Mouse (Mus musculus) Muller cell, postnatal 12 days (primary cell): ENCODE data around the gene Olfr319.
"Not testable (repeated sequence)": the region's sequence is repeated elsewhere in the genome, so short reads cannot be mapped to it uniquely, and the experiment has no call there.

Source experiments
- DNase-seq: peaks from one replicate; pipeline ENCODE4 v3.0.0-alpha.2; 2015; ENCODE audit errors: inconsistent ontology term

The Olfr319 gene

DNA sequence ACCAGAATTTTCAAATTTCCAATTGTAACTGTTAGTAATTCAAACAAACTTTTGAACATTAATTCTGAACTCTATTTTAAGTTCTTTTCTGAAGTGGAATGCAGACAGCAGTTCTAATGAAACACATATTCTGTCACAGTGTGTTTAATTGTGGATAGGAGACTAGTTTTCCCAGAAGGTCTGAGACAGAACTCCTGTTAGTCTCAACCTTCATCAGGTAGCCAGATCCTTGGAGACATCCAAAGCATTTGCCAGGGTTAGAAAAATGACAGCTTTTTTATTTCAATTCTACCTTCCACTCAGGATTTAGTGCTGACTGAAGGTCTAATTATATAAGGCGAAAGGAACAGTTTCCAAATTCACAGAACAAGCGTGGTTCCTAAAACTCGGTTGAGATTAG is at the start of gene Olfr319:
Olfr319 (plus strand) TSS at position 301 of the 400 bp plus-strand sequence.
- DNase-seq, result no peak

- DNase-seq, result no peak
These were observed 43.8 kb upstream of the Olfr319 start for GRCm38 (mm10) chr11:58655151-58655550.

- no peak for DNase-seq
These were observed 40.4 kb upstream of the Olfr319 start, which contains the start of gene Olfr322 for GRCm38 (mm10) chr11:58658596-58658995. Olfr322 (plus strand) TSS chr11:58658782.

GRCm38 (mm10) chr11:58669252-58669651 is 29.7 kb upstream of the Olfr319 start:
- no peak for DNase-seq

DNA sequence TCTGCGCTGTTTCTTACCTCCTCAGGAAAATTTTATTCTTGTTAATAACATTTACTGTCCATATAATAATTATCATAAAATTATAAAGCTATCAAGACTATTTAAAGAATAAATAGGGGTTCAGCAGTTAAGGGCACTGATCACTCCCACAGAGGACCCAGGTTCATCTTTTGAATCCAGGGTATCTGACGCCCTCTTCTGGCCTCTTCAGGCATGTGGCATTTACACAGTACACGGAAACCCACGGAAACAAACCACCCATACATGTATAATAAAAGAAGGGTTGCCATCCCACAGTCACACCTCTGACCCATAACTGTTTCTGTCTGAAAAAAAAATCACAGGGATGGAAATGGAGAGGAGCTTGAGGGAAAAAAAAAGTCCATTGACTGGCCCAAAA is 27.1 kb upstream of the Olfr319 start:
- DNase-seq, result no peak

GRCm38 (mm10) chr11:58680799-58681198 is 18.2 kb upstream of the Olfr319 start, which contains the start of gene Olfr320:
Olfr320 (plus strand) TSS chr11:58681099.
- no peak for DNase-seq

DNA sequence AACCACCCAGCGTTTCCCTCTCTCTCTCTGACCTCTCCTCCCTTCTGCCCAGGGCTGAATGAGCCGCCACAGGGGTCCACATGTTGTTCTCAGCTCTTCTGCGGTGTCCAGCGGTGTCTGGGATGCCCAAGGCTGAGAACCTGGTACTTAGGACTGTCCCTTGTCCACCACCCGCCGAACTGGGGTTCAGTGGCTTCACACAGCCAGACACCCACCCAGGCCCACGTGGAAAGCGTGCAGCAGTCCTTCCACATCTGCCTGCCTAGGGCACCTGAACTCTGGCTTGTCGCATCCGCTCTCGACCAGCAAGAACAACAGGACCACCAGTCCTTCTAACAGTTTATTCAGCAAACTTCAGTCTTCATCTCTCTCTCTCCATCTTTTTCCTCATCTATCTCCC is 10.1 kb downstream of the Olfr319 start:
- DNase-seq, result no peak

GRCm38 (mm10) chr11:58717723-58718122 is 18.8 kb downstream of the Olfr319 start:
- not testable (repeated sequence) for DNase-seq

GRCm38 (mm10) chr11:58719701-58720100 is 20.7 kb downstream of the Olfr319 start:
- DNase-seq, result no peak

GRCm38 (mm10) chr11:58723914-58724313 is 25.0 kb downstream of the Olfr319 start, which contains the start of gene Olfr318:
Olfr318 (minus strand) TSS chr11:58724014.
- no peak for DNase-seq

- DNase-seq, result peak; percentile 22
These were observed 29.1 kb downstream of the Olfr319 start for GRCm38 (mm10) chr11:58727896-58728650.

DNA sequence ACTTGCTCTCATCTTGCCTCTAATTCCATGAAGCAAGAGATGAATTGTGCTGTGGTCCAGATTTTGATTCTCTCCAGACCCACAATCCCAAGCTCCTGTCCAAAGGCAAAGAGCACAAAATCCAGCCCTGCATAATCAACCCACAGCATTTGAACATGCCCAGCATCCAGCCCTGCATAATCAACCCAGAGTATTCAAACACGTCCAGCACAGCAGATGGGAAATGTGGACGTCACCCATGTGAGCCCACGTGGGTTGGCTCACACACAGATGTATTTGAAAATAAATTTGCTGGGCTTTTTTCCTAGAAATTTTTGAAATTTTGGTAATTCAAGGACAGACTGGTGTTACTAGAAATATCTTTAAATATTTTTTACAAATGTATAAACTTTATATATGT is 34.4 kb downstream of the Olfr319 start:
- no peak for DNase-seq

DNA sequence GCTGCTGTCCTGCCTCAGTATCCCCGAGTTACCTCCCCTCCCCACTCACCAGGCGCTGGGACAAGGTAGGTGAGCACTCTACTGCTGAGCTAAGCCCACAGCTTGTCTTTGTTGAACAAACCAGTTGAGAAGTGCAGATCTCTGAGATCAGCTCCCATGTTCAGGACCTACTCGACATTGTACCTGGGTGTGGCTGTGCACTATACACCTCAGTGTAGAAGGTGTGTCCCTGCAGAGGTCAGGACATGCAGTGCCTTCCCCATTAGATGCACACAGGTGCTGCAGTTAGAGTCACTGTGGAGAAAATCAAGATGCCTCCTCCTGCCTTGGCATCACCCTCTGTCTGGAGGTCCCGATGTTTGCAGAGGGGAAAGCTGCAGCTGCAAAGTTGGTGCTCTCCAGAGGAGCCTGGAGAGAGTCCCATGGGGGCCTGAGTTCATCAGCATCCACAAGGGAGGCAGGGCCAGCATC is 39.9 kb downstream of the Olfr319 start, which contains the start of gene Olfr317:
Olfr317 (minus strand) TSS at position 421 of the 471 bp plus-strand sequence.
- no peak for DNase-seq

- not testable (repeated sequence) for DNase-seq
These were observed 52.1 kb downstream of the Olfr319 start for GRCm38 (mm10) chr11:58751096-58751495.

GRCm38 (mm10) chr11:58752434-58752833 is 53.5 kb downstream of the Olfr319 start, which contains the start of gene Olfr316:
Olfr316 (plus strand) TSS chr11:58752734.
- DNase-seq, result no peak
